Mouse (Mus musculus) testis, adult 2 months (tissue): ENCODE results near the gene Kdsr.

Source experiments
- CTCF ChIP-seq: fragments of 200-500 bp; IDR thresholded peaks from 2 replicates; pipeline ENCODE4 v1.5.1; 2012; ENCODE audit warnings: low read depth, mild to moderate bottlenecking, inconsistent platforms, low read length, moderate library complexity; ENCODE audit not compliant: control insufficient read depth, insufficient read depth, insufficient replicate concordance
- POLR2A ChIP-seq: fragments of 200-500 bp; IDR thresholded peaks from 2 replicates; pipeline ENCODE4 v1.6.1; 2012; ENCODE audit warnings: low read depth, mild to moderate bottlenecking, inconsistent platforms, low read length, moderate library complexity; ENCODE audit not compliant: control insufficient read depth

DNA sequence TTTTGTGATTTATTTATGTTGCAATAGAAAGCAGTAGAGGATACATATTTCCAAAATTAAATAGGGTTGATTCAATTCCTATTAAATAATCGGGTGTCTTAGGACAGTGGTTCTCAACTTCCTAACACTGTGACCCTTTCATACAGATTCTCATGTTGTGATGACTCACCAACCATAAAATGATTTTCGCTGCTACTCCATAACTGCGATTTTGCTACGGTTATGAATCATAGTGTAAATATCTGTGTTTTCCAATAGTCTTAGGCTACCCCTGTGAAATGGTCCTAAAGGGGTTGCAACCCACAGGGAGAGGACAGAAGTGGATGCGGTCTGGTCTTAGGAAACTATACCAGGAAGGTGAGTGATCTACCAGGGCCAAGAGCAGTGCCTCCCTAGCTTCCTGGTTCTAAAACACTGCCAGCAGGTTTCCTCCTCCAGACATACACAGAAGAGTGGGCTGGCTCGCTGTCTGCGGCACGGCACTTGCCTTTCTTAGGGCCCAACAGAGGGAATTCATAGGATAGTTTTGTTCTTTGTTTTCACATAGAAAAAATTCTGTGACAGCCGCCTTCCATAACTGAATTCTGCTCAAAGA lies 58.9 kb downstream of the Kdsr start:
- TF ChIP-seq CTCF, result no peak
- TF ChIP-seq POLR2A, result no peak
